ENCODE assay signal across 8 mouse cellular contexts in the genomic region with DNA sequence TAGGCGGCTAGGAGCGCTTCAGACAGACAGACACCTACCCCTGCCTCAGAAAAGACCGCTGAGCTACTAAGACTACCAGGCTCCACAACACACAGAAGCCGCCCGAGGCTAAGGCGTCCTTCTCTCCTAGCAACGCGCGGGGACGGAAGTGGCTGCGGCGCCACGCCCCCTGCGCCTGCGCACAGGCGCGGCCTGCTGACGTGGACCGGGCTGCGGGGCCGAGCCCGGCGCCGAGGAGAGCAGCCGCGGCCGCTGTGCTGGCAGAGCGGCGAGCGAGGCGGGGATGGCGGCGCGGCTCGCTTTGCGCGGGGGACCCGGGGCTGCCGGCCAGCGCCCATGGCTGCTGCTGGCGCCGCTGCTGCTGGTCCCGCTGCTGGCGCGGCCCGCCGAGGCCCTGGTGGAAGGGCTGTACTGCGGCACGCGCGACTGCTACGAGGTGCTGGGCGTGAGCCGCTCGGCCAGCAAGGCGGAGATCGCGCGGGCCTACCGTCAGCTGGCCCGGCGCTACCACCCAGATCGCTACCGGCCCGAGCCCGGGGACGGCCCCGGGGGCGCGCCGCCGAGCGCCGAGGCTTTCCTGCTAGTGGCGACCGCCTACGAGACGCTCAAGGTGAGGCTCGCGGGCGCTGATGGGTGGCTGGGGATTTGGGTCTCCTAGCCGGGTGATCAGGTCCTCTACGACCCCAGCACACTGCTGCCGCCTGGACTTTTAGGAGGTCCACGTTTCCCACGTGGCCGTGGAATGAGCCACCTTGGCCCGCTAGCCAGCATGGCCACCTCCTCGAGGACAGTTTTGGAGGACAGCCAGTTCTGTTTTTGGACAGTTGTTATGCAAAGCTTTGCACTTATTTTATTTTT. TPM values are rescaled to one million over a fixed set of nuclear protein-coding genes. Genes with fewer than 3 reads are reported as not detected.
A peak's percentile ranks its signal among the peaks of the same experiment; 100 is the strongest.
DNase-seq lines count a peak whose midpoint lies in the region; ATAC-seq and TF ChIP-seq lines count a peak whose summit lies in the region.

TSS of gene Gm20503 (plus strand) at position 263 of the 858 bp plus-strand sequence.

- no peak for TF ChIP-seq CTCF in G1E (IDR thresholded peaks at IDR 0.05; ENCODE audit: low read depth, low read length)
- no peak for TF ChIP-seq CTCF in layer of hippocampus, adult 2 months (conservative IDR thresholded peaks at IDR 0.05)
- TF ChIP-seq CTCF in lung, adult 2 months (IDR thresholded peaks at IDR 0.05; ENCODE audit: insufficient read depth, low read length): no peak

- H3K9me3 ChIP-seq in G1E (replicated peaks): no peaks in the 10 kb centered on the region
- H3K9me3 ChIP-seq in forebrain, embryonic 16.5 days (ENCODE audit: control insufficient read depth, low read length): no peaks in the 10 kb centered on the region
- no peaks in the 10 kb centered on the region for H3K9me3 ChIP-seq in neural tube, embryonic 15.5 days (replicated peaks)

- WGBS in forebrain, embryonic 16.5 days: under 1% methylated on average over 87 of the region's 89 CpGs
- under 1% methylated on average over 89 of the region's 89 CpGs for WGBS in lung, adult 2 months
- under 1% methylated on average over 89 of the region's 89 CpGs for WGBS in neural tube, embryonic 15.5 days

- intact Hi-C loops in heart, postnatal 36 days (cut with DNase I): loop anchor here (2.0 to 10.0 kb wide), 4 partner anchors 32 to 1048 kb away; partner anchors contain the start of genes Ecpas, Gng10 and Txn1

- H3K27ac ChIP-seq in forebrain, embryonic 16.5 days (ENCODE audit: low read length): peak within 1 kb of the TSS; percentile 86
- peak within 1 kb of the TSS; percentile 91 for H3K27ac ChIP-seq in layer of hippocampus, adult 2 months
- peak within 1 kb of the TSS; percentile 92 for H3K27ac ChIP-seq in neural tube, embryonic 15.5 days (replicated peaks)

- ATAC-seq in G1E (ENCODE audit: extremely low read depth, insufficient number of reproducible peaks, low FRiP score, poor library complexity, severe bottlenecking): peak; percentile 52; the same call in 1 of the 2 replicates
- ATAC-seq in forebrain, embryonic 16.5 days: peak; percentile 100
- ATAC-seq in neural tube, embryonic 15.5 days (ENCODE audit: low FRiP score): peak; percentile 99

- peak within 1 kb of the TSS; percentile 97 for H3K9ac ChIP-seq in forebrain, embryonic 16.5 days (replicated peaks; ENCODE audit: low read depth, low read length)
- peak within 1 kb of the TSS; percentile 98 for H3K9ac ChIP-seq in neural tube, embryonic 15.5 days (replicated peaks)

- no peaks in the 10 kb centered on the region for H3K27me3 ChIP-seq in G1E (ENCODE audit: insufficient read depth, low read length)
- H3K27me3 ChIP-seq in forebrain, embryonic 16.5 days (replicated peaks; ENCODE audit: control insufficient read depth, insufficient read depth, low read length): no peaks in the 10 kb centered on the region
- H3K27me3 ChIP-seq in neural tube, embryonic 15.5 days (replicated peaks): no peaks in the 10 kb centered on the region

- DNase-seq in G1E (ENCODE audit: low spot score): peak; percentile 91
- peak; percentile 93 to 96 for DNase-seq in cerebellum, adult 18-20 months
- DNase-seq in heart, postnatal 36 days: peak; percentile 92 to 93
- DNase-seq in layer of hippocampus, adult 2 months (ENCODE audit: low spot score in 2 of 2): peak; percentile 91 to 93
- DNase-seq in lung, adult 2 months: peak; percentile 86
- peak; percentile 93 for DNase-seq in testis, postnatal 10 days (ENCODE audit: low spot score)

- peak within 1 kb of the TSS; percentile 97 for H3K4me2 ChIP-seq in forebrain, embryonic 16.5 days (ENCODE audit: low read length)
- H3K4me2 ChIP-seq in neural tube, embryonic 15.5 days: peak within 1 kb of the TSS; percentile 85

- peaks cover 7% of the 10 kb centered on the region for H3K36me3 ChIP-seq in G1E (replicated peaks)
- H3K36me3 ChIP-seq in forebrain, embryonic 16.5 days (ENCODE audit: control insufficient read depth, insufficient read depth): no peaks in the 10 kb centered on the region
- H3K36me3 ChIP-seq in neural tube, embryonic 15.5 days: no peaks in the 10 kb centered on the region

- H3K4me3 ChIP-seq in G1E (ENCODE audit: low read depth, low read length): peak within 1 kb of the TSS; percentile 99
- peak within 1 kb of the TSS; percentile 96 for H3K4me3 ChIP-seq in forebrain, embryonic 16.5 days (replicated peaks; ENCODE audit: low read length)
- H3K4me3 ChIP-seq in layer of hippocampus, adult 2 months: peak within 1 kb of the TSS; percentile 86
- peak within 1 kb of the TSS; percentile 73 for H3K4me3 ChIP-seq in lung, adult 2 months (replicated peaks; ENCODE audit: extremely low read depth, low read depth, low read length)
- peak within 1 kb of the TSS; percentile 97 for H3K4me3 ChIP-seq in neural tube, embryonic 15.5 days (replicated peaks)

- TF ChIP-seq POLR2A in lung, adult 2 months (IDR thresholded peaks at IDR 0.05; ENCODE audit: borderline replicate concordance, extremely low read depth, low read depth, low read length): peak; percentile 71; the same call in 1 of the 2 replicates

- H3K4me1 ChIP-seq in G1E (ENCODE audit: insufficient read depth, low read depth, low read length): peaks cover 46% of the 10 kb centered on the region
- H3K4me1 ChIP-seq in forebrain, embryonic 16.5 days (replicated peaks; ENCODE audit: control insufficient read depth, insufficient read depth, low read length): peaks cover 16% of the 10 kb centered on the region
- peaks cover 7% of the 10 kb centered on the region for H3K4me1 ChIP-seq in lung, adult 2 months (ENCODE audit: control insufficient read depth, insufficient read depth, low read length)
- peaks cover 32% of the 10 kb centered on the region for H3K4me1 ChIP-seq in neural tube, embryonic 15.5 days

RNA-seq across cellular contexts. Expression of gene Gm20503, which starts in this region (rescaled TPM):
- total RNA-seq in G1E (2014; fragmentation: Nextera tagmentation) (not detected in 2 replicates), G1E (2017) (0.35 TPM in 1 of 2 replicates, not detected in the other)
- not detected in 2 replicates for polyA plus RNA-seq in G1E (2012)
- polyA plus RNA-seq in forebrain, embryonic 16.5 days (2015; fragmentation: Nextera tagmentation; extraction: Ambion mirVana): 2.3 and 4.8 TPM in 2 replicates
- 1 to 10 TPM; 2.7 TPM for total RNA-seq in heart, postnatal 36 days (2021)
- 1 to 10 TPM in 1 of 2 experiments, not detected in 1; 2.5 TPM for total RNA-seq in layer of hippocampus, adult 2 months (2021)
- 1.7 TPM in 1 of 2 replicates, not detected in the other for polyA plus RNA-seq in lung, adult 2 months (2012; rRNA removed)
- 7.0 and 8.2 TPM in 2 replicates for polyA plus RNA-seq in neural tube, embryonic 15.5 days (2015; fragmentation: Nextera tagmentation; extraction: Ambion mirVana)

Comparison
In these comparisons a context has a peak if more than half of its experiments do, and no peak if none do; other contexts are left out.
1. Peak in every context shown above with its lines: DNase-seq, ATAC-seq, H3K4me3 ChIP-seq and H3K27ac ChIP-seq.
2. Peak in DNase-seq, ATAC-seq and H3K4me3 ChIP-seq in G1E; RNA of the gene not detected or under 1 TPM.